Mouse (Mus musculus) stomach, postnatal 0 days (tissue): ENCODE data around the gene Gm44790.

Experiments
- CTCF ChIP-seq: IDR thresholded peaks from 2 replicates; pipeline ENCODE4 v1.5.1; 2016; ENCODE audit warnings: antibody characterized with exemption, low read depth, mild to moderate bottlenecking, moderate library complexity
- EP300 ChIP-seq: optimal IDR thresholded peaks from 2 replicates; pipeline ENCODE3; 2016; ENCODE audit warnings: antibody characterized with exemption

DNA sequence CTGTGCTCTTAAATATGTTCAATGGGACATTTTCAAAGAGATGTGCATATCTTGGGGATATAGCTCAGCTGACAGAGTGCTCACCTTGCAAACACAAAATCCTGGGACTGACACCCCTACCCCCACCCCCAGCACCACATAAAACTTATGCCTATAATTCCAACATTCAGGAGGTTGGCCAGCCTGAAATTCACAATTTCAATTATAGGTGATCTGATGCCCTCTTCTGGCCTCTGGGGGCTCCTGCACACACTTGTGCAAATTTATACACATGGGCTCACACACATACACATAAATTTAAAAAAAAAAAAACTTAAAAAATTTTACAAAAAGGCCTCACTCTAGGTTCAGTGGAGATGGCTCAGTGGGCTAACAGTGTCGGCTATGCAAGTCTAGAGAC lies 33.3 kb upstream of the Gm44790 start:
- TF ChIP-seq EP300 (no peak), CTCF (peak; percentile 35)
